Mouse (Mus musculus) lung, postnatal 0 days (tissue): ENCODE data around the gene Olfr1348.

Experiments
- CTCF ChIP-seq: IDR thresholded peaks from 2 replicates; pipeline ENCODE4 v1.5.1; 2016; ENCODE audit warnings: antibody characterized with exemption, mild to moderate bottlenecking
- EP300 ChIP-seq: IDR thresholded peaks from 2 replicates; pipeline ENCODE4 v1.6.1; 2016; ENCODE audit warnings: antibody characterized with exemption, mild to moderate bottlenecking, control low read depth

GRCm38 (mm10) chr7:6525001-6525400 is 16.5 kb upstream of the Olfr1348 start:
- TF ChIP-seq CTCF (0 out of 2 replicates have a peak, but pooled peaks have one; percentile 7), EP300 (no peak)
